Mouse (Mus musculus) left cerebral cortex, adult 8-10 months (tissue): ENCODE data around the gene Efemp2. TPM values are rescaled to one million over a fixed set of nuclear protein-coding genes. Genes with fewer than 3 reads are reported as not detected.

Experiments
- DNase-seq, 2 experiments: peaks; one replicate each; pipeline ENCODE4 v3.0.0; 2022; ENCODE audit warnings: low spot score in 2 of 2
- total RNA-seq, 4 experiments: library from RNA; stranded (reverse); gene quantifications; 2 replicates each; pipeline ENCODE4 v1.2.4; 2022

Efemp2 gene
- total RNA-seq, 4 experiments from 2014 or later: 16.0 to 21.9 (median 18.7) TPM

- no peak for DNase-seq
Observed at GRCm38 (mm10) chr19:5451766-5452165, 22.0 kb upstream of the Efemp2 start.

GRCm38 (mm10) chr19:5455037-5455436 is 18.7 kb upstream of the Efemp2 start:
- no peak for DNase-seq

- no peak for DNase-seq
Observed at GRCm38 (mm10) chr19:5455568-5455967, 18.2 kb upstream of the Efemp2 start.

GRCm38 (mm10) chr19:5456241-5456921 is 17.4 kb upstream of the Efemp2 start:
- DNase-seq: no peak

- DNase-seq: peak; percentile 95 to 97
Observed at GRCm38 (mm10) chr19:5456922-5457745, 16.6 kb upstream of the Efemp2 start.

GRCm38 (mm10) chr19:5457746-5458442 is 15.9 kb upstream of the Efemp2 start, which contains the start of gene Ccdc85b:
Ccdc85b (minus strand) TSS chr19:5457894.
- DNase-seq: no peak

- no peak for DNase-seq
Observed at GRCm38 (mm10) chr19:5459019-5459418, 14.7 kb upstream of the Efemp2 start.

GRCm38 (mm10) chr19:5459896-5460295 is 13.9 kb upstream of the Efemp2 start:
- DNase-seq: no peak

- DNase-seq: peak; percentile 76 to 85
Observed at GRCm38 (mm10) chr19:5460465-5460911, 13.3 kb upstream of the Efemp2 start, which contains the start of gene Fibp. Fibp (plus strand) TSS chr19:5460615.

GRCm38 (mm10) chr19:5461411-5461810 is 12.3 kb upstream of the Efemp2 start:
- no peak for DNase-seq

GRCm38 (mm10) chr19:5463212-5463611 is 10.5 kb upstream of the Efemp2 start:
- no peak for DNase-seq

- DNase-seq: no peak
Observed at GRCm38 (mm10) chr19:5463791-5464562, 9.8 kb upstream of the Efemp2 start.

GRCm38 (mm10) chr19:5465037-5465436 is 8.7 kb upstream of the Efemp2 start:
- no peak for DNase-seq

- DNase-seq: no peak
Observed at GRCm38 (mm10) chr19:5466916-5467500, 6.7 kb upstream of the Efemp2 start.

- no peak for DNase-seq
Observed at GRCm38 (mm10) chr19:5468374-5468773, 5.4 kb upstream of the Efemp2 start, which contains the start of gene Ctsw. Ctsw (minus strand) TSS chr19:5468507.

GRCm38 (mm10) chr19:5471846-5472245 is 1.9 kb upstream of the Efemp2 start:
- no peak for DNase-seq

- no peak for DNase-seq
Observed at GRCm38 (mm10) chr19:5472857-5473256, 897 bp upstream of the Efemp2 start.

- DNase-seq: no peak
Observed at GRCm38 (mm10) chr19:5474281-5475068, 721 bp downstream of the Efemp2 start.

- DNase-seq: no peak
Observed at GRCm38 (mm10) chr19:5475069-5475714, 1.4 kb downstream of the Efemp2 start.
